Mouse (Mus musculus): ENCODE data around the gene Amph.

DNA sequence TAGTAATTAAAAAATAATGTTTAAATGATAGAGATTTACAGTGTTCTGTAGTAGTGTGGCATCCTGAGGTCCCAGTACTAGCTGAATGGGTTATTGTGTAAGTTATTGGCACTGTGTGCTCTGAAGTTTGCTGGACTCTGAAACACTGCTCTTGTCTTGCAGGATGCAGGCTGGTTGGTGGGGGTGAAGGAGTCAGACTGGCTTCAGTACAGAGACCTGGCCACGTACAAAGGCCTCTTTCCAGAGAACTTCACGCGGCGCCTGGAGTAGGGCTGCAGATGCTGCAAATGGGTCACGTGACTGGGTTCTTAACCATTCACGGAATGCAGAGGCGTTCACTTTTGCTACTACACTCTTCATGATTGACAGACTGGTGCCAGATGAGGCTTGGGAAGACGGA is 201.6 kb downstream of the Amph start:
- TF ChIP-seq CTCF (conservative IDR thresholded peaks at IDR 0.05; ENCODE audit: insufficient read depth, insufficient read length, low read depth, low read length), result no peak
- TF ChIP-seq POLR2A (IDR thresholded peaks at IDR 0.05; ENCODE audit: low read depth, low read length), result no peak
